Mouse (Mus musculus) induced T-regulatory cell, adult 2 months (primary cell): ENCODE data around the gene Ctsa.

Source experiments
- DNase-seq: peaks from one replicate; pipeline ENCODE4 v3.0.0-alpha.2; 2012; ENCODE audit warnings: low read depth

Gene Ctsa

DNA sequence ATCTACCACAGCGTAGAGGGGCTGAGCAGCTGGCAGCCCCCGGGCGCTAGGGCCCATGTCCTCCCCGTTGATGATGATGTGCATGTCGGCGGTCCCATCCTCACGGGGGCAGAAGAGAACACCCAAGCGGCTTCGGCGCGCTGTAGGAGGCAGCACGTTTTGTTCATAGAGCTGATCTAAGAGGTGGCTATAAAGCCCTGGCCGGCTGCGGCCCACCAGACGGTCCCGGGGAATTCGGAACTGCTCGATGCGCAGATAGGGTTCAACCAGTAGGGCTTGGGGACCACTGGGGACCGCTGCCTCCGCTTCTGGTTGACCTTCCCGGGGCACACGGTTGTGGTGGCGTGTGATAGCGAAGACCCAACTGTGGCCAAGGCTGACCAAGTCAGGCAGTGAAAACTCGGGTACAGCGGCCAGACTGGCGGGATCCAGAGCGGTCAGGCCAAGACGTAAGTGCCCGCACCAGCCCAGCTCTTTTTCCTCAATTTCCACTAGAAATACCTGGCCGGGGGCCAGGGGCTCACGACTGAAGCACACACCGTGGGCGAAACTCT, at the start of gene Ctsa:
Gene Ctsa, plus strand, starts transcription at position 126 of the 554 bp plus-strand sequence.
- DNase-seq = peak; percentile 87

DNA sequence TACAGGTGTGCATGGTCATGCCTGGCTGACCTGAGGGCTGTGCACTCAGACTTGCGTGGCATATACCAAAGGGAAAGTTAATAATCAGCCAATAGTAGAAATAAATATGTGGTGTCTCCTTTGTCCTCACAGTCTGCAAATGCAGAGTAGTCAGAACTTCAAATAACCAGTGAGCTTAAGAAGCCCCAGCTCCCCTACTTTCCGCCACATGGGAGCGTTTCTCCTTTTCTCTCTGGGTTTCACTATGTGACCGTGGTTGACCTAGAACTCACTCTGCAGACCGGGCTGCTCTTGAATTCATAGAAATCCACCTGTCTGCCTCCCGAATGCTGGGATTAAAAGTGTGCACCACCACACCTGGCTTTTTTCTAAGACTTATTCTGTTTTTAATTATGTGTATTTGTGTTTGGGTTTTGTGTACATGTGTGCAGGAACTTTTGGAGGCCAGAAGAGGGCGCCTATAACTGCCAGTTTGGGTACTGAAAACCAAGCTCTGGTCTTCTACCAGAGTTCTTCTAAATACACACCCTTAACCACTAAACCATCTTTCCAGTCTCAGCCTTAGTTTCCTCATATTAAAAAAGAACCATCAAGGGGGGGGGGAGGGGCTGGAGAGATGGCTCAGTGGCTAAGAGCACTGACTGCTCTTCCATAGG, 48.6 kb upstream of the Ctsa start:
- peak; percentile 71 for DNase-seq

DNA sequence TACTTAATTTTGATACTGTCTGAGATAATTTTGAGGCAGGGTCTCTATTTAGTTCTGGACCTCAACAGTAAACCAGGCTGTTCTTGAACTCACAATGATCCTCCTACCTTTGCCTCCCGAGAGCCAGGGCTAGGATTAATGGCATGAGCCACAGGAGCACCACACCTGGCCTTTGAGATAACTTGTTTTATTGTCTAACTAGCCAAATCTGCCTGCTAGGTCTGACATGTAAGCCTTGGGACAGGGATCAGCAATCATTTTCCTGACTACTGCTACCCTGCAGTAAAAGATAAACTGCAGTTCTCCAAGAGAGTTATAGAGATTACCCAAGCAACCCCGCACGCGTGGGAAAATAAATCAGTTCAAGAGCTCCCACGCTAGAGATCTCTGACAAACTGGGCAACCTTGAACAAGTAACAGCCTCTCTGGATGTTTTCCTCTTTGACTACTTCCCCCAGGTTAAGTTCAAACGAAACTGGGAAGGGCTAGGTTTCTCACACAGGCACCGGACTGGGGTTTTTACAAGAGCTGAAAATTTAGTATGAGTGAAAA, 47.7 kb upstream of the Ctsa start:
- no peak for DNase-seq

DNA sequence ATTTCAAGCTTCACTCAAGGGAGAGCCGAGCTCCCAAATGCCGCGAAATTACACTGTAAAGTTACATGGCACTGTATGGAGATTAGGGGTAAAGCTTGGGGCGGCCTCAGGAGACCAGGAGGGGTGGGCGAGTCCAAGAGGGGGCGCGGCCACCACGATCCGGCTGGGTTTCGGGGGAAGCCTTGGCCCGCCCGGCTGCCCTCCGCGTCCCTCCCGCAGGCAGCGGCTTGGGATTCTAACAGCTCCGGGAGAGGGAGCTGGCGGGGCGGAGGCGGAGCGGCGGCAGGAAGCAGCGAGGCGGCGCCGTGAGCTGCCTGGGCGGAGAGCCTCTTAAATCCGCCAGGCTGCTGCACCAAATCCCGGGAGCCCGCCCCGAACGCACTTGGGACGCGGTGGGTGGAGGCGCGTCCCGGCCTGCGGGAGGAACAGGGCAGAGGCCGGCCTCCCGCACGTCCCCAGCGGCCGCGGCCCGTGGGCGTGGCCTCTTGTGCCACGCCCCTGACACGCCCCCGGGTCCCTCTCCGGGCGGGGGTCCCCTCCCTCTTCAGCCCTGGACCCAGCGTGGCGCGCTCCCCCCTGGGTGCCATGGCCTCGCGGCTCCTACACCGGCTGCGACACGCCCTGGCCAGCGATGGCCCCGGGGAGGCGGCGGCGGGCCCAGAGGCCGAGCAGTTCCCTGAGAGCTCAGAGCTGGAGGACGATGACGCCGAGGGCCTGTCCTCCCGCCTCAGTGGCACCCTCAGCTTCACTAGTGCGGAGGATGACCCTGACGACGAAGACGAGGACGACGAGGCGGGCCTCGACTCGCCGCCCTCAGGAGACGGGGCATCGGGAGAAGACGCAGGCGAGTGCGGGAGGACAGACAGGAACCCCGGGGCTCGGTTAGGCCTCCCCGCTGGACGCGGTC, 46.9 kb upstream of the Ctsa start, which contains the start of gene Snx21:
Gene Snx21, plus strand, starts transcription at position 343 of the 907 bp plus-strand sequence.
- DNase-seq = peak; percentile 85

DNA sequence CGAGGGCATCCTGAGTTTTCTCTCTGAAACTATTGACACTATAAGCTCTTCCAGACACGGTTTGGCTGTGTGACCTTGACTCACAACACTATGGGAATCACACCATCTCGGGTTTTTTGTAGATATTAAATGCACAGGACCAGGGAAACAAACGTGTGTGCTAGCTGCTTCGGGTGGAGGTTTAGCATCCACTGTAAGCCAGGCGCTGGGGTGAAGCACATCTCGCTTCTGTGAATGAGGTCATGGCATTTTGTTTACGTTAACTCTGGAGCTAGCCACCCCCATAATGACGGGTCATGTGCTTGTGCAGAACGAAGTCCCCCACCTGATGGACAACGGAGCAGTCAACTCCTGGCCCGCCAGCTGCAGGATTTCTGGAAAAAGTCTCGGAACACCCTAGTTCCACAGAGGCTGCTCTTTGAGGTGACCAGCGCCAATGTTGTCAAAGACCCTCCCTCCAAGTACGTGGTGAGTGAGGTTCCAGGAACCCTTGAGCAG, 46.2 kb upstream of the Ctsa start:
- no peak for DNase-seq

DNA sequence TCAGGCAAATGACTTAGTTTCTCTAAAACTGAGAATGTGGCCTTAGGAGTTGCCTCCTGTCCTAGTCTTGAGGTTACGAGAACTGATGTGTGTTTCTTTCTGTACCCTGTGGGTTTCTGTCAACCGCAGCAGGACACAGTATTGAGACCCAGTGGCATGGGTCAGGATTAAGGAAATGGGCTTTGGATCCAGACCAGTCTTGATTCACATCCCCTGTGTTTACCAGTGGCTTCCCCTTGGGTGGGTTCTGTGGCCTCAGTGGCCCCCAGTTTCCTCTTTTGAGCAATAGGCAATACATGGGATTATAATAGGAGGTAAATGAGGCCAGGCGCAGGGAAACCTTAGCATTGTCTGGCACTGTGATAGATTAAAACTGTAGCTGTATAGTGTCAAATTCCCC, 45.6 kb upstream of the Ctsa start:
- DNase-seq = no peak

DNA sequence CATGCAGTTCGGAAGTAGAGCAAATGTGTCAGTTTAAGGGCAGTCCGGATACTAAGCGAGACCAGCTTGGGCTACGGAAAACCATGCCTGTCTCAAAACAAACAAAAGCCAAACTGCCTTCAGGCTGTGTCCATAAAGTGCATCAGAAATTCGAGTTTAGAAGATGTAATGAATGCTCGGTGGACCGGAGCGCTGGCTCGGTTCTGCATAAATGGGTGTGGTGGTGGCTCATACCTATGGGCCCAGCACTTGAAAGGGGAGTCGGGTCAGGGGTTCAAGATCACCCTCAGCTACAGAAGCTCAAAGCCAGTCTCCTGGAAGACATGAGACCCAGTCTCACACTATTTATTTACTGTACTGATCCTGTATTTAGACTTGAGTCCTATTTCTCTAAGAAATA, 44.9 kb upstream of the Ctsa start:
- no peak for DNase-seq

DNA sequence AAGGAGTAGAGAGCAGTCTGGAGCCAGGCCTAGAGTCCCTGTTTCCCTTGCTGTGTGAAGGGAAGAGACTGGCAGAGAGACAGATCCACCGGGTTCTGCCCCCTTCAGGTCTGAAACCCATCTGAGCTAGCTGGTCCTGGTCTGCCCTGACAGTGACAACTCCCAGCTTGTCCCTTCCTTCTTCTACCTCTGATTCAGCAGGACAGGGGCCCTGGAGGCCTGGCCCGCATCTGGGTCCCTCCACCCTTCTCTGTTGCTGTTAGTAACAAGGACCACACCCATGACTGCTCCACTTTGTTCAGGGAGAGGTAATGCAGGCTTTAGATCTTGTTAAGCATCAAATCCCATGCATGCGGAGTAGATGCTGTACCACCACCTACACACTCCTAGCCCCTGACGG, 44.3 kb upstream of the Ctsa start:
- DNase-seq = no peak

DNA sequence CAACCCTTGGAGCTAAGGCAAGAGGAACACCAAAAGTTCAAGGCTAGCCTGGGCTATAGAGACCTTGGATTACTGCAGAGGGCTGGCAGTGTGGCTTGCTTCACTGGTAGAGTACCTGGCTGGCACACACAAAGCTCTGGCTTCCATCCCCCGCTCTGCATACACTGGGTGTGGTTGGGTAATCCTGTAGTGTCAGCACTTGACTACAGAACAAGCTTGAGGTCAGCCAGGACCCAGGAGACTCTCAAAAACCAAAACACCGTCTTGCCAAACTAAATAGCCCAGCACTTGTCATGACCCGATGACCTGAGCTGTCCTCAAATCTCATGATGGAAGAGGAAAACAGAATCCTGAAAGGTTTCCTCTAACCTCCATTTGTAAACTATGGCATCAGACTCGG, 42.2 kb upstream of the Ctsa start:
- DNase-seq = no peak

DNA sequence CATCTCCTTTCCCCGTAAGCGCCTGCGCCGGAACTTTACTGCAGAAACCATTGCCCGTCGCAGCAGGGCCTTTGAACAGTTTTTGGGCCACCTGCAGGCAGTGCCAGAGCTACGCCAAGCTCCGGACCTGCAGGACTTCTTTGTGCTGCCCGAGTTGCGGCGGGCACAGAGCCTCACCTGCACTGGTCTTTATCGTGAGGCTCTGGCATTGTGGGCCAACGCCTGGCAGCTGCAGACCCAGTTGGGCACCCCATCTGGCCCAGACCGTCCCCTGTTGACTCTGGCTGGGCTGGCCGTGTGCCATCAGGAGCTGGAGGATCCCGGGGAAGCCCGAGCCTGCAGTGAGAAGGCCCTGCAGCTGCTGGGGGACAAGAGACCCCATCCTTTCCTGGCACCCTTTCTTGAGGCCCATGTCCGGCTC, 40.8 kb upstream of the Ctsa start:
- no peak for DNase-seq

DNA sequence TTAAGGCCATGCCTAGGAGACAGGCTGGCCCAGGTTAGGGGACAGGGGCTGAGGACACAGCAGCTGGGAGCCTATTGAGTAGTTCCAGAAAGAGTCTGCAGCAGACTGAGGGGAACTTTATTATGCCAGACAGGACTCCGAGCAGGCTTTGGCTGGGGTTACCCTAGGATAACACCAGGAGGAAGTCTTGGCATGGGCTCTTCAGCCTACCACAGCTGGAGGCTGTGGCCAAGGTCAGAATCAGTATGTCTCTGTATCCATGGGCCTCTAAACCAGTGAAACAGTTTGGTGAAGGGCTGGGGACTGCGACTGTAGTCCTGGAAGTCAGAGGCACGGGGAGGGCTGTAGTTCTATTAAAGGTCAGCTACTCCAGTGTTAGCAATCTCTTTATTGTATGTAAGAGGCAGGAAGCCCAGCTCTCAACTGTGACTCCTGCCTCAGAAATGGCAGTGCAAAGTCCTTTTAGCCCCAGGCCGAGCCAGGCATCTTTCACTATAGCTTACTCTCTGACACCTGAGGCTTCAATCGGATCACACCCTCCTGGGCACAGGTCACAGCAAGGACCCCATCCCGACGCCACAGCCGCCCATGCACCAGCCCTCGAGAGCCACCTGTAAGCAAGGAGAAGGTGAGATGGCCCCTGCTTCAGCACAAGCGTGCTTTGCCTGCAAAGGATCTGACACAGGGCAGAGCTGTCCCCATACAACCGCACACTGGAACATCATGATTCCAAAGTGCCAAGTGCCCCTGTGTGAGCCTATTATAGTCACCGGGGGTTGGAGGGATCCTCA, 40.1 kb upstream of the Ctsa start:
- no peak for DNase-seq

DNA sequence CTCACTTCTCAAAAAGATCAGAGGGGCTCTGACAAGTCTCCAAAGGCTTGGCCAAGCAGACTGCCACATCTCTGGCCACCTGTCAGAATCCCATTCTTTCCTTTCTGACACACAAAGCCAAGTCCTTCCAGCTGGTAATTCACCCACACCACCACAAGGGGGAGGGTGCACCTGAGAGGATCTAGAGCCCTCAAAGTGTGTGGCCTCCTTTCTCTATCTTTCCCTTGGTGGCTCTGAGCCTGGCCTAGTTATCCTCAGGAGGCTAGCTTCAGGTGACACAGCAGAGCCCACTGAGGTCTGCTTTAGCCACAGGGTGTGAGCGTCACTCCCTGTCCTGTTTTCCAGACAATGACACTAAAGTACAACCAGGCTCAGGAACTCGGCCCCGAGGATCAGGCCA, 39.4 kb upstream of the Ctsa start:
- DNase-seq = peak; percentile 78

DNA sequence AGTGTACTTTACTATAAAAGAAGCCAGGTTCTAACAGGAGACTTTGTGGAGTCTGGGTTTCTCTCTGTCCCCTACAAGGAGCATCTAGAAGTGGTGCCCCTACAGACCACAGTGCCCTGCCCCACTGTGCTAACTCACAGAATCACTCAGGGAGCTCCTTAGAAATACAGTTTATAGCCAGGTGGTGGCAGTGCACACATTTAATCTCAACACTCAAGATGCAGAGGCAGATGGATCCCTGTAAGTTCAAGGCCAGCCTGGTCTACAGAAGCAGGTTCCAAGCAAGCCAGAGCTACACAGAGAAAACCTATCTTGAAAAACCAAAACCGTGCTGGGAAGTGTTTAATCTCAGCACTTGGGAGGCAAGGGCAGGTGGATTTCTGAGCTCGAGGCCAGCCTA, 38.9 kb upstream of the Ctsa start:
- peak; percentile 49 for DNase-seq

DNA sequence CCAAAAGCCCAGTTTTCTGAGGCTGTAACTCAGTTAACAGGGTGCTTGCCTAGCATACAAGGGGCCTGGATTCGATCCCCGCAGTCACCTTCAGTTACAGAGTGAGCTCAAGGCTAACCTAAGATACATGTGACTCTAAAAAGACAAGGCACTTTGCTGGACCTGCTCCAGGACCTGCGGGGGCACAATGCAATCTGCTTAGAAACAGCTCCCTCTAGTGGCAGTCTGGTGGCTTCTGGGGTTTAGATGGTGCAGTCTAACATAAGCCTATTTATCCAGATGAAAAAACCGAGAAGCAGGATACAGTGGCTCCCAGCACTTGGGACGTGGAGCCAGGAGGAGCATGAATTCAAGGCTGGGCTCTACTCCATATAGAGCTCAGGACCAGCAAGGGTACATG, 38.4 kb upstream of the Ctsa start:
- DNase-seq = peak; percentile 88

DNA sequence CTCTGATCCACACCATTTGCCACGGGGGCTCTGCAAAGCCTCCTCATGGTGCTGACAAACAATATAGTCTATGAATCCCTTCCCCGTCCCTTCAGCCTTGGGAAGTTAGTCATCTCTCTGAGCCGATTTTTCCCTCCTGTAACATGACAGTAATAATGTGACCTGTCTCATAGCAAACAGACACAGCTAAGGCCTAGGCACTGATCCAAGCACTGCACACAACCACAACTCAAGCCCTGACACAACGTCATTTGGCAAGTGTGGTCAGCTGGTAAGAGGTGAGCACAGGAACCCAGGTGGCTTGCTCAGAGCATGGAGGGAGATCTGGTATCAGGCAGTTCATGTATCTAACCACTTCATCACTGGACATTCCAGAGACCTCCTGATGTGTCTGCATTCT, 36.8 kb upstream of the Ctsa start:
- DNase-seq = no peak

DNA sequence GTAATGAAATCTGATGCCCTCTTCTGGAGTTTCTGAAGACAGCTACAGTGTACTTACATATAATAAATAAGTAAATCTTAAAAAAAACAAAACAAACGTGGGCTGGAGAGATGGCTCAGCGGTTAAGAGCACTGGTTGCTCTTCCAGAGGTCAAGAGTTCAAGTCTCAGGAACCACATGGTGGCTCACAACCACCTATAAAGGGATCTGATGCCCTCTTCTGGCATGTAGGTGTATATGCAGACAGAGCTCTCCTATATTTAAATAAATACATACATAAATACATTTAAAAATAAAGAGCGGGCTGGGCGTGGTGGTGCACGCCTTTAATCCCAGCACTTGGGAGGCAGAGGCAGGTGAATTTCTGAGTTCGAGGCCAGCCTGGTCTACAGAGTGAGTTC, 34.1 kb upstream of the Ctsa start:
- DNase-seq = peak; percentile 63

DNA sequence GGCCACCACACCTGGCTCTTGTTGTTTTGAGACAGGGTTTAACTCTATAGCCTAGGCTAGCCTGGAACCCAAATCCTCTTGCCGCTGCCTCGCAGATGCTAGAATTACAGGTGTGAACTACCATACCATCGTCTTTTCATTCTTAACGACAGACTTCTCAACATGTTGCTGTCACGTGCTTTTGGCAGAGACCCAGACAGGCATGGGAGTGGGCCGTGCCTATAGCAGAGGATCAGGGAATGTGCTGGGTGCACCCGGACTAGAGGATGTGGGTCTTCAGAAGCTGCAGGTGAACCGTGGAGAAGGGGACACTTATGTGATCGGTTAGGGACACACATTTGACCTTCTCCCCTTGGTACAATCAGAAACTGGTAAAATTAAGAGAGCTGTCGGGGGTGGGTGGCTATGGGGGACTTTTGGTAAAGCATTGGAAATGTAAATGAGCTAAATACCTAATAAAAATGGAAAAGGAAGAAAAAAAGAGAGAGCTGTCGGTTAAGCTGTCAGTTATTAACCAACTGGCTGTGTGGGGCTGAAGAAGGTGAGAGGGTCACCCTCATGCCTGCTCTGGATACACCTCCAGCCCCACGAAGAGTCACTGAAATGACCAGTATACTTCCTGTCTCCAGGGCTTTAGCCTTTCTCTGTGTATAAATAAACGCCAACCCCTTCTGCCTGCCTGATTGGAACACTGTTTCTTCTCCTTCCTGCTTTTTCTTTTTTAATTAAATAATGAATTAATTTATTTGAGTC, 32.2 kb upstream of the Ctsa start:
- DNase-seq = no peak

DNA sequence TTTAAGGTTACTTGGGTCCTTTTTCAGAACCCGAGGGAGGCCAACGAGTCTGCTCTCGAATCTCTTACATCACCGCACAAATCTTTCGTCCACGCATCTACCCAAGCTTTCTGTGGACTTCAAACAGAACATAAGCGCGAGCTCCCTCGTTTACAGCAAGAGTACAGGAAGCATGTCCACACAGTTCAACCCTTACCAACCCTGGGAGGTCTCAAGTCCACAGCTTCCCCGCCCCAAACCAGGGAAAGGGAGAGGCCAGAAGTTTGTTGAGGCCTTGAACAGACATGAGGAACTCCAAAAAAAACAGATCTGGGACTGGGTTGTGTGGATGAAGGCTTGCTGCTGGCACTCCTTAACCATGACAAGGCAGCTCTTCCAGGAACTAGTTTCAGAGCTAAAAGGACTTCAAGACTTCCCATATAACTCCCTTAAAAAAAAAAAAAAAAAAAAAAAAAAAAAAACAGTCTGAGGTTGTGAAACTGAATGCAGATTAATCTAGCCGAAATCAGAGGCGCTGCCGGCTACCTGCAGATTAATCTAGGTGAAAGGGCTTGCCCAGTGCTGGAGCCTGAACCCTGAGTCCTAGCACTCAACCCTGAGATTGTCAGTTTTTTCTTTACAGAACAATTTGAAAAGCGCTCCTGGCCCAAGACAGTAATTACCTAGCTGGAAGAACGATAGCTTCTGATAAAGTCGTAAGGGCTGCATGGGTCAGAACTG, 29.3 kb upstream of the Ctsa start:
- DNase-seq = no peak

DNA sequence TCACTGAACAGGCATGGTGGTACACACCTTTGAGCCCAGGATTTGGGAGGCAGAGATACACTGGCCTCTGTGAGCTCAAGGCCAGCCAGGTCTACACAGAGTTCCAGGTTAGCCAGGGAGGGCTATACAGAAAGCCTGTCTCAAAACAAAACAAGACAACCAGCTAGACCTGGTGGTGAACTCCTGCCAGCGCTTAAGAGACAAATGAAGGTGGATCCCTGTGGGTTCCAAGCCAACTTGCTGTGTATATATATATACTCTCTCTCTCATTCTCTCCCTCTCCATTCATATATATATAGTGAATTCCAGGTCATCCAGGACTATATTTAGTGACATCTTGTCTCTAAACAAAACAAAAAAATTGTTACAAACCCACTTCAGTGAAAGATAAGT, 28.8 kb upstream of the Ctsa start:
- peak; percentile 36 for DNase-seq
